Mouse (Mus musculus): ENCODE measurements around the gene Twf2. TPM values are rescaled to one million over a fixed set of nuclear protein-coding genes. Genes with fewer than 3 reads are reported as not detected.
"Not testable (repeated sequence)": the region's sequence is repeated elsewhere in the genome, so short reads cannot be mapped to it uniquely, and the experiment has no call there.

The Twf2 gene
- polyA plus RNA-seq, 1 experiment from 2014 or later = 51.5 TPM

DNA sequence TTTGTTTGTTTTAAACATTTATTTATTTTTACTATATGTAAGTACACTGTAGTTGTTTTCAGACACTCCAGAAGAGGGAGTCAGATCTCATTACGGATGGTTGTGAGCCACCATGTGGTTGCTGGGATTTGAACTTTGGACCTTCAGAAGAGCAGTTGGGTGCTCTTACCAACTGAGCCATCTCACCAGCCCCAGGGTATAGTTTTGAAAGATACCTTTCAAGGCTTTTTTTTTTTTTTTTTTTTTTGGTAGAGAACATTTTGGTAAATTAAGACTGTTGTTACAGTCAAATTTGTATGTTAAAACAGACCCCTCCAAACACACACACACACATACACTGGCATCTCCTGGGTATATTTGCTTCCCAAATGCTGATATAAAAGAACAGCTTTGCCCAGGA is 33.9 kb upstream of the Twf2 start:
- not testable (repeated sequence) for ATAC-seq; H3K9ac ChIP-seq; H3K4me2 ChIP-seq (replicated peaks); H3K4me1 ChIP-seq (replicated peaks); H3K4me3 ChIP-seq (replicated peaks); H3K9me3 ChIP-seq; H3K27ac ChIP-seq; H3K27me3 ChIP-seq (replicated peaks); H3K36me3 ChIP-seq
- 76% methylated on average over 1 of the region's 1 CpGs for WGBS

DNA sequence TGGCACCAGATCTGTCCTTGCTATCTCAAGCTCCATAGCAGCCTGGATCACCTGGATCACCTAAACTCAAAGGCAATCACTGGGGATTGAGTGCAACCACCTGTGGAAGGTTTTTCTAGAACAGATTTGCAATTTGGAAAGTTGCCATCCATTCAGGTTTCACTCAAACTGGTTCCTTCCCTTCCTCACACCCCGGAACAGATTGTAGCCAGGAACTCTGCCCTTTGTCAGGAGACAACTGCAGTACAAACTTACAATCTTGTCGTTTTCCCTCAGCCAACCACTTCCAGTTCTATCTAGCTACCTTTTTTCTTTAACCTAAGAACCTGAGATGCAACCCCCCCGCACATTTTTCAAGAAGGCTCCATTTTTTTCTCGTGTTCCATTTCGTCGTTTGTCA is 33.0 kb upstream of the Twf2 start:
- Histone ChIP-seq H3K4me2 (replicated peaks) (peak overlapping the region; percentile 93), H3K27me3 (replicated peaks) (no peaks in the 10 kb centered on the region), H3K9me3 (no peaks in the 10 kb centered on the region), H3K4me3 (replicated peaks) (no peak overlapping the region), H3K9ac (no peak overlapping the region), H3K27ac (0 out of 2 replicates have a peak overlapping the region, but pooled peaks have one; percentile 98), H3K4me1 (replicated peaks) (peaks cover 11% of the 10 kb centered on the region; the same call in 1 of the 2 replicates), H3K36me3 (no peaks in the 10 kb centered on the region)
- WGBS = 31% methylated on average over 6 of the region's 6 CpGs
- ATAC-seq = no peak

DNA sequence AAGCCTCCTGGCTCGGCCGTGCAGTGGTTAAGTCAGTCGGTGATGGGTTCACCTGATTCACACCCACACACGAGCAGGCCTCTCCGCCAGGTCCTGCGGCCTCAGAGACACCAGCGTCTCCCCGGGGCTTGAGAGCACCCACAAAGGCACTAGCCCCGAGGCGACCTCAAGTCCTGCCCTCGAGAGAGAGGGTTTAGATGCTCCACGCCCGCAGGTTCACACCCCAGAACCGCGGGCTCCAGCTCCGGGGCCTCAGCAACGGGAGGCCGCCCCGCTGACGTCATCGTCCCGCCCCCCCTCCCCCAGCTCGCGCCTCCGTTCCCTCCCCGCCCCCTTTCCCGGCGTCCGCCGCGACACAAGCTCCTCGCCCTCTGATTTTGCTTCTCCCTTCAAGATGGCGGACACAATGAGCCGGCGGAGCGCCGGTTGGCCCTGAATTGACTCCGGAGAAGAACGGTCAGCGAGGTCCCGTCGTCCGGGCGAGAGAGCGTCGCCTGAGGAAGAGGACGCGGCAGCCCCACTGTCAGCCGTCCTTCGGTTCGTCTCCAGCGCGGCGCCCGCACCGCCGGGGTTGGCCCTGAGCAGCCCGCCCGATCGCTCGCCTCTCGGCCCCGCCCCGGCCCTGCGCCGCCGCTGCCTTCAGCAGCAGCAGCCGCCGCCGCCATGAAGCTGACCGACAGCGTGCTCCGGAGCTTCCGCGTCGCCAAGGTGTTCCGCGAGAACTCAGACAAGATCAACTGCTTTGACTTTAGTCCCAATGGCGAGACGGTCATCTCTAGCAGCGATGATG is 32.2 kb upstream of the Twf2 start, which contains the start of gene Wdr82:
TSS of gene Wdr82 (plus strand) at position 373 of the 790 bp plus-strand sequence.
- peak; percentile 94 for ATAC-seq
- 1% methylated on average over 78 of the region's 81 CpGs for WGBS

DNA sequence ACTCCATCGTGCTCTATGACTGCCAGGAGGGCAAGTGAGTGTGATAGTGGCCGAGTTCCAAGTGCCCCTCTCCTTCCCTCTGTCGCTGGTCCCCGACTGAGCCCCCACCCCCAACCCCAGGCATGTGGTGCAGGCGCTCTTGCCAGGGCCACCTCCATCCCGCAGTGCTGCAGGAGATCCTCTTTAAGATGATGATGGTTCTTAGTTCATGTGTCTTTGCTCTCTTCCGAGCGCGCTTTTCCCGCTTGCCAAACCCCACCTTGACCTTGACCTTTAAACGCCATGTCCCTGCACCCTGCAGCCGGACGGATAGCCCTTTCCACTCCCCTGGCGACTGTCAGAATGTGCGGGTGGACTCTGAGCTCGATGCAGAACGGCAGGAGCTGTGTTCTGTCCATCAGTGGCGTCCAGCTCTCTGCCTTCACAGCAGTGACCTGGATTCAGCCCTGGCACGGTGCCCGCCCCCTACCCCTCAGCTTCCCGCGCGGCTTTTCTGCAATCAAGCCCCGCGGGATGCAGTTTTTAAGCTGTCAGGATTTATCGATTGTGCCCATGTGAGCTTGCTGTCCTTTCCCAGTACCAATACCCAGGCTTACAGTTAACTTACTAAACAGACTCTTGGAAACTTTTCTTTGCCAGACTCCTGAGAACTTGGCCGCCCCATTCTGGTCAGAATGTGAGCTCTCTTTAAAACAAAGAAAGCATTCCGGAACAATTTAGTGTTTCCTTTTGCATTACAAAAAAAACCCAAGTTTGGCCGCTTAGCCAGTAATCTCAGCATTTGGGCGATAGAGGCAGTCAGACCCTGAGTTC is 31.4 kb upstream of the Twf2 start:
- peak overlapping the region; percentile 89 for H3K9ac ChIP-seq
- no peaks in the 10 kb centered on the region for H3K36me3 ChIP-seq
- peak overlapping the region; percentile 89 for H3K4me3 ChIP-seq (replicated peaks)
- under 1% methylated on average over 30 of the region's 30 CpGs for WGBS
- H3K27me3 ChIP-seq (replicated peaks) = no peaks in the 10 kb centered on the region
- peak; percentile 56 for ATAC-seq
- H3K9me3 ChIP-seq = no peaks in the 10 kb centered on the region
- H3K4me1 ChIP-seq (replicated peaks) = peaks cover 16% of the 10 kb centered on the region; the same call in 1 of the 2 replicates
- H3K27ac ChIP-seq = peak overlapping the region; percentile 98
- H3K4me2 ChIP-seq (replicated peaks) = peak overlapping the region; percentile 60

More for the DNA sequence above, 32.2 kb upstream of the Twf2 start, which contains the start of gene Wdr82:
- H3K9me3 ChIP-seq = no peaks in the 10 kb centered on the region
- H3K9ac ChIP-seq = peak within 1 kb of the TSS; percentile 89
- peak within 1 kb of the TSS; percentile 93 for H3K4me2 ChIP-seq (replicated peaks)
- no peaks in the 10 kb centered on the region for H3K36me3 ChIP-seq
- peaks cover 16% of the 10 kb centered on the region; the same call in 1 of the 2 replicates for H3K4me1 ChIP-seq (replicated peaks)
- peak within 1 kb of the TSS; percentile 98 for H3K27ac ChIP-seq
- H3K4me3 ChIP-seq (replicated peaks) = peak within 1 kb of the TSS; percentile 89
- no peaks in the 10 kb centered on the region for H3K27me3 ChIP-seq (replicated peaks)

DNA sequence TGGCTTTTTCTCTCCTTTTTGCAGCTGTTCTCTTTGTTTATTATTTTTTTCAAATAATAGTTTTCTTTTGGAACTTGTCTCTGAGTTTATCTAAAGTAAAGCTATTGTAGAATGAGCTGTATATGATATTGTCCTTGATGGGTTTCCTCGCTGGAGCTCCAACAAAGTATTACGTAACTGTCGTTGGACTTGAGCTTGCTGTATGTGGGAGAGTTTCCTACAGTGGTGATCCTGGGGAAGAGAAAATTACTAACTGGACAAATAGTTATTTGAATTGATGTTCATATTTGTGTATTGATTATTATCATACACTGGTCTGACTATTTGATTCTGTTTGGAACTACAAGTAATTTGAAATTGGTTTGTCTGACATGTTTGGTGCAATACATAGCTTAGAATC is 30.4 kb upstream of the Twf2 start:
- peaks cover 16% of the 10 kb centered on the region; the same call in 1 of the 2 replicates for H3K4me1 ChIP-seq (replicated peaks)
- H3K9me3 ChIP-seq = no peaks in the 10 kb centered on the region
- WGBS = 2% methylated on average over 3 of the region's 3 CpGs
- H3K4me2 ChIP-seq (replicated peaks) = peak overlapping the region; percentile 60
- H3K9ac ChIP-seq = no peak overlapping the region
- peak overlapping the region; percentile 89 for H3K4me3 ChIP-seq (replicated peaks)
- no peaks in the 10 kb centered on the region for H3K36me3 ChIP-seq
- no peaks in the 10 kb centered on the region for H3K27me3 ChIP-seq (replicated peaks)
- ATAC-seq = no peak
- no peak overlapping the region for H3K27ac ChIP-seq

DNA sequence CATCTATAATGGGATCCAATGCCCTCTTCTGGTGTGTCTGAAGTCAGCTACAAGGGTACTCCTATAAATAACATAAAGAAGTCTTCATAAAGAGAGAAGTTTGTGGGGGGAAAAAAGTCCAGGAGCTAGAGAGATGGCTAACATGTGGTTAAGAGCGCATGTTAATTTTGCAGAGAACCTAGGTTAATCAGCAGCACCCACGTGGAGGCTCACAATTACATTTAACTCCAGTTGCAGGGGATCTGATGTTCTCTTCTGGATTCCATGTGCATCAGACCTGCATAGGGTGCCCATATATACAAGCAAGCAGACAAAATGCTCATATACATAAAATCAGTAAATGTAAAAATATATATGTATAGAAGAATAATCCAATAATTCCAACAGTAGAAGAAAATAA is 29.5 kb upstream of the Twf2 start:
- peak overlapping the region; percentile 60 for H3K4me2 ChIP-seq (replicated peaks)
- peaks cover 16% of the 10 kb centered on the region; the same call in 1 of the 2 replicates for H3K4me1 ChIP-seq (replicated peaks)
- no peak overlapping the region for H3K27ac ChIP-seq
- no peak overlapping the region for H3K9ac ChIP-seq
- no peaks in the 10 kb centered on the region for H3K27me3 ChIP-seq (replicated peaks)
- 61% methylated on average over 2 of the region's 2 CpGs for WGBS
- no peaks in the 10 kb centered on the region for H3K36me3 ChIP-seq
- no peak for ATAC-seq
- no peaks in the 10 kb centered on the region for H3K9me3 ChIP-seq
- H3K4me3 ChIP-seq (replicated peaks) = peak overlapping the region; percentile 20

DNA sequence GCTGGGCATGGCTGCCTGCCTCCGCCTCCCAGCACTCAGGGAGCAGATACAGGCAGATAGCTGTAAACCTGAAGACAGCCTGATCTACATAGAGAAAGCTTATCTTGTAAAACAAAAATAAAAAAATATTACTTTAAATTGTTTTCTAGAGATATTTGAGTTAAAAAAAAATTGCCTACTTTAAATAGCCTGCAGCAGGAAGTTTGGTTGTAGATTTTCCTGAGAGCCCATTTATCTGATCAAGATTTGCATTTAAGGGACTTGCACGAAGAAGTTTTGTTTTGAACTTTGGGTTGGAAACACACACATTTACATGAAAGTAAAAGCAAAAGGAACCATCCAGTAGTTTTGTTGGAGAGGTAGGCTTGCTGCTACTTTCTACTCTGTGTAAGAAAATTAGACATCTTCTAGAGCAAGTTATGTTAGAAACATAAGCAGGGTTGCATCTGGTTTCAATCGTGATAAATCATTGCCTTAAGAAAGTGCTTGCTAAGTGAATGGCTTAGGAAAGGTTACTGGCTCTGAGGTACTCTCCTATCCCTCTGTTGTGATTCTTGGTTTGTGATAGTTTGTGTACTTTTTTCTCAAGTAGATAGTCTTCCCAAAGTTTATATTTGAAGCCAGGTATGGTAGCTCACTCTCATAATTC is 27.2 kb upstream of the Twf2 start:
- no peak for ATAC-seq
- Histone ChIP-seq H3K27me3 (replicated peaks) (no peaks in the 10 kb centered on the region), H3K9me3 (no peaks in the 10 kb centered on the region), H3K9ac (no peak overlapping the region), H3K36me3 (0 out of 2 replicates have a peak, but pooled peaks cover 3% of the 10 kb centered on the region), H3K4me3 (replicated peaks) (no peak overlapping the region), H3K4me2 (replicated peaks) (no peak overlapping the region), H3K27ac (no peak overlapping the region), H3K4me1 (replicated peaks) (peaks cover 16% of the 10 kb centered on the region; the same call in 1 of the 2 replicates)
- WGBS = 62% methylated on average over 3 of the region's 3 CpGs

DNA sequence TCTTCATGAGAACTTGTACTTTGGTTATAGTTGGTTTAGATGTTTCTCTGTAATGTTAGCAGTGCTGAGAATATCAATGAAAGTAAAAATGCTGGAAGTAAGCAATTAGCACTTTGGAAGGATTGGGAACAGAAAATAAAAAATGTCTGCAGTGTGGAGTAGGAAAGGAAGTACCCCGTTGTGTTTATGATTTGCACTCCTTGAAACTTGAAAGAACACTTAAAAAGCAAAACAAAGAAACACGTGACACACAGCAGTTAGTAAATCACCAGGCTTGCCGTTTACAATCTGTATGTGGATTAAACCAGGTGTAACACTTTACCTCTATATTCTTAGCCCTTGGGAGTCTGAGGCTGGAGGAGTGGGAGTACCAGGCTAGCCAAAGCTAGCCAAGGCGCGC is 26.1 kb upstream of the Twf2 start:
- no peaks in the 10 kb centered on the region for H3K27me3 ChIP-seq (replicated peaks)
- H3K27ac ChIP-seq = no peak overlapping the region
- no peak for ATAC-seq
- H3K36me3 ChIP-seq = peaks cover 9% of the 10 kb centered on the region; the same call in 1 of the 2 replicates
- peaks cover 16% of the 10 kb centered on the region; the same call in 1 of the 2 replicates for H3K4me1 ChIP-seq (replicated peaks)
- no peak overlapping the region for H3K4me3 ChIP-seq (replicated peaks)
- H3K9ac ChIP-seq = no peak overlapping the region
- 60% methylated on average over 5 of the region's 5 CpGs for WGBS
- no peak overlapping the region for H3K4me2 ChIP-seq (replicated peaks)
- H3K9me3 ChIP-seq = no peaks in the 10 kb centered on the region

DNA sequence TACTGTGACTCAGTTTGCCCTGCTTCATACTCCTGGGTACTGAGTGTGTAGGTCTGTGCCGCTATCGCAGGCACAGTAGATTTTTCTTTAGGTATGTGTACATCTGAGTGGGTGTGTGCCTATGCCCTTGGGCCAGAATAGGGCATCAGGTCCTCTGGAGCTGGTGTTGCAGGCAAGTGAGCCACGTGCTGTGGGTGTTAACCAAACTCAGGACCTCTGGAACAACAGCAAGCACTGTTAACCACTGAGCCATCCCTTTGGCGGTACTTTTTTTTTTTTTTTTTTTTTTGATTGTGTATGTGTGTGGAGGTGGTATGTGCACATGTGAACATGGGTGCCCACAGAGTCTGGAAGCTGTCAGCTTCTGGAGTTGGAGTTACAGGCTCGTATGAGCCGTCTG is 25.1 kb upstream of the Twf2 start:
- no peak for ATAC-seq
- 85% methylated on average over 6 of the region's 6 CpGs for WGBS
- H3K27ac ChIP-seq = no peak overlapping the region
- peaks cover 15% of the 10 kb centered on the region; the same call in 1 of the 2 replicates for H3K36me3 ChIP-seq
- no peaks in the 10 kb centered on the region for H3K27me3 ChIP-seq (replicated peaks)
- peaks cover 16% of the 10 kb centered on the region; the same call in 1 of the 2 replicates for H3K4me1 ChIP-seq (replicated peaks)
- no peaks in the 10 kb centered on the region for H3K9me3 ChIP-seq
- no peak overlapping the region for H3K4me2 ChIP-seq (replicated peaks)
- no peak overlapping the region for H3K4me3 ChIP-seq (replicated peaks)
- H3K9ac ChIP-seq = no peak overlapping the region

DNA sequence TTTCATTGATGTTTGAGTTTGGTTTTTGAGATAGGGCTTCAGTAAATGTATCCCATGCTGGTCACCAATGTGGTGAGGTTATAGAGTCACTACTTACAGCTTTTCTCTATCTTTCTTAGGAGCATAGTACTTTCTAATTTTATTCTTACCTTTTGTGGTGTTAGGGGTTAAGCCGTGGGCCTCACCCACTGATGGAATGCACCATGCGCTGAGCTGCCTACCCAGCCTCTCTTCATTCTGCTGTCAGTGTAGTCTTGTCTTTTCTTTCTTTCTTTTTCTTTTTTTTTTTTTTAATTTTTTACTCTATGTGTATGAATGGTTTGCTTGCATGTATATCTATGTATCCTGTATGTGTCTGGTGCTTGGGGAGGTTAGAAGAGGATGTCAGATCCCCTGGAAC is 23.5 kb upstream of the Twf2 start:
- H3K27ac ChIP-seq = no peak overlapping the region
- H3K4me2 ChIP-seq (replicated peaks) = no peak overlapping the region
- no peak for ATAC-seq
- H3K4me3 ChIP-seq (replicated peaks) = no peak overlapping the region
- H3K4me1 ChIP-seq (replicated peaks) = peaks cover 9% of the 10 kb centered on the region; the same call in 1 of the 2 replicates
- no peak overlapping the region for H3K9ac ChIP-seq
- WGBS = 74% methylated on average over 2 of the region's 2 CpGs
- no peaks in the 10 kb centered on the region for H3K9me3 ChIP-seq
- no peaks in the 10 kb centered on the region for H3K27me3 ChIP-seq (replicated peaks)
- peaks cover 30% of the 10 kb centered on the region for H3K36me3 ChIP-seq

DNA sequence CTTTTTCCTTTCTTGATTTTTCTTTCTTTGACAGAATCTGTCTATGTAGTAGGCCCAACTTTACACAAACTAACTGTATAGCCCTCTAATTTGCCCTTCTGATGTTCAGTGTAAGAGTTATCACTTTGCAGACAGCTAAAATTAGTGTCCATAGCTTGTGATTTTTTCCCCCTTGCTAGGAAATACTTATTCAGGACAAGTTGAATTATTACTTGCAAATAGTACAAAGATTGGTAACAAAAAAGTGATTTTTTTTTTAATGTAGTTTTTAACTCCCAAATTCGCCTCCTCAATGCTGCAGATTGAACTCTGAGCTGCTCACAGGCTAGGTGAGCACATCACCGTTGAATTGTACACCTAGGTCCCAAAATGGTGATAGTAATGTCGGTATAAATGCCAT is 22.9 kb upstream of the Twf2 start:
- no peak overlapping the region for H3K4me2 ChIP-seq (replicated peaks)
- no peak for ATAC-seq
- 93% methylated on average over 3 of the region's 3 CpGs for WGBS
- H3K9ac ChIP-seq = no peak overlapping the region
- no peaks in the 10 kb centered on the region for H3K27me3 ChIP-seq (replicated peaks)
- no peak overlapping the region for H3K4me3 ChIP-seq (replicated peaks)
- peaks cover 36% of the 10 kb centered on the region for H3K36me3 ChIP-seq
- peaks cover 5% of the 10 kb centered on the region; the same call in 1 of the 2 replicates for H3K4me1 ChIP-seq (replicated peaks)
- H3K27ac ChIP-seq = no peak overlapping the region
- no peaks in the 10 kb centered on the region for H3K9me3 ChIP-seq

DNA sequence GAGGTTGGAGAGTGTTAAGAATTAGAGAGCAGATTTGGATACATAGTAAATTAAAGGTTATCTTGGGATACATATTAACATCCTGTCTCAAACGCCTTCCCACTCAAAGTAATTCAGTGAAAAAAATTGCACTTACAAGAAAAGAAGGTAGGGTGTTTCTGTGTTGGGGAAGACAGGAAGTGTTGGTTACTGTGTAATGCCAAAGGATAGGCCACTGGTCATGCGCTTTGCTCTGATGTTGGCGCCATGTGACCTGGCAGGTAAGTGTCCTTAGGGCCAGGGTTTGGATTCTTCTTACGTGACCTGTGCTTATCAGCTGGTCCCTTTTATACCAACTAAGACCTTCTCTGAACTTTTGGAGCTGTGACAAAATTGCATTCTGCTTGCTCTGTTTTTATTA is 20.8 kb upstream of the Twf2 start:
- H3K9me3 ChIP-seq = no peaks in the 10 kb centered on the region
- no peaks in the 10 kb centered on the region for H3K27me3 ChIP-seq (replicated peaks)
- peaks cover 48% of the 10 kb centered on the region for H3K36me3 ChIP-seq
- no peak overlapping the region for H3K27ac ChIP-seq
- no peak for ATAC-seq
- H3K9ac ChIP-seq = no peak overlapping the region
- 90% methylated on average over 4 of the region's 4 CpGs for WGBS
- H3K4me3 ChIP-seq (replicated peaks) = no peak overlapping the region
- no peak overlapping the region for H3K4me2 ChIP-seq (replicated peaks)
- no peaks in the 10 kb centered on the region for H3K4me1 ChIP-seq (replicated peaks)
